Mouse (Mus musculus): ENCODE measurements around the gene Gm13420.
"Not testable (repeated sequence)": the region's sequence is repeated elsewhere in the genome, so short reads cannot be mapped to it uniquely, and the experiment has no call there.

The Gm13420 gene

GRCm38 (mm10) chr2:29751497-29751896 is at the start of gene Gm13420:
Gene Gm13420 (minus strand): TSS chr2:29751685.
- no peak for DNase-seq (ENCODE audit: low read depth, low spot score)

GRCm38 (mm10) chr2:29792772-29793487 is 41.4 kb upstream of the Gm13420 start:
- DNase-seq (ENCODE audit: low read depth, low spot score) = no peak

- DNase-seq (ENCODE audit: low read depth, low spot score) = peak; percentile 90
Observed at GRCm38 (mm10) chr2:29787937-29788681, 36.6 kb upstream of the Gm13420 start, which contains the start of gene Trub2. Gene Trub2 (minus strand): TSS chr2:29788502.

- DNase-seq (ENCODE audit: low read depth, low spot score) = peak; percentile 96
Observed at GRCm38 (mm10) chr2:29787104-29787917, 35.8 kb upstream of the Gm13420 start, which contains the start of gene Coq4. Gene Coq4 (plus strand): TSS chr2:29787493.

- DNase-seq (ENCODE audit: low read depth, low spot score) = no peak
Observed at GRCm38 (mm10) chr2:29784290-29784689, 32.8 kb upstream of the Gm13420 start.

GRCm38 (mm10) chr2:29781256-29781655 is 29.8 kb upstream of the Gm13420 start:
- not testable (repeated sequence) for DNase-seq (ENCODE audit: low read depth, low spot score)

GRCm38 (mm10) chr2:29773323-29773722 is 21.8 kb upstream of the Gm13420 start:
- no peak for DNase-seq (ENCODE audit: low read depth, low spot score)

- DNase-seq (ENCODE audit: low read depth, low spot score) = no peak
Observed at GRCm38 (mm10) chr2:29771611-29772461, 20.4 kb upstream of the Gm13420 start.

GRCm38 (mm10) chr2:29770162-29770561 is 18.7 kb upstream of the Gm13420 start:
- peak; percentile 89 for DNase-seq (ENCODE audit: low read depth, low spot score)

GRCm38 (mm10) chr2:29768901-29769300 is 17.4 kb upstream of the Gm13420 start:
- DNase-seq (ENCODE audit: low read depth, low spot score) = no peak

- no peak for DNase-seq (ENCODE audit: low read depth, low spot score)
Observed at GRCm38 (mm10) chr2:29767976-29768709, 16.7 kb upstream of the Gm13420 start.

- DNase-seq (ENCODE audit: low read depth, low spot score) = peak; percentile 70
Observed at GRCm38 (mm10) chr2:29764831-29765230, 13.3 kb upstream of the Gm13420 start.

- DNase-seq (ENCODE audit: low read depth, low spot score) = no peak
Observed at GRCm38 (mm10) chr2:29755693-29756092, 4.2 kb upstream of the Gm13420 start.

- DNase-seq (ENCODE audit: low read depth, low spot score) = peak; percentile 63
Observed at GRCm38 (mm10) chr2:29752397-29752796, 912 bp upstream of the Gm13420 start.

- peak; percentile 89 for DNase-seq (ENCODE audit: low read depth, low spot score)
Observed at GRCm38 (mm10) chr2:29748499-29748898, 3.0 kb downstream of the Gm13420 start.

- DNase-seq (ENCODE audit: low read depth, low spot score) = peak; percentile 76
Observed at GRCm38 (mm10) chr2:29747852-29748251, 3.6 kb downstream of the Gm13420 start.

- DNase-seq (ENCODE audit: low read depth, low spot score) = no peak
Observed at GRCm38 (mm10) chr2:29747188-29747782, 4.2 kb downstream of the Gm13420 start.

- peak; percentile 65 for DNase-seq (ENCODE audit: low read depth, low spot score)
Observed at GRCm38 (mm10) chr2:29744256-29744655, 7.2 kb downstream of the Gm13420 start.

- DNase-seq (ENCODE audit: low read depth, low spot score) = peak; percentile 22
Observed at GRCm38 (mm10) chr2:29741207-29741606, 10.3 kb downstream of the Gm13420 start.

- no peak for DNase-seq (ENCODE audit: low read depth, low spot score)
Observed at GRCm38 (mm10) chr2:29739368-29739767, 12.1 kb downstream of the Gm13420 start.
